Mouse (Mus musculus) spleen, embryonic (tissue): ENCODE data around the gene Snx29.

Source experiments
- CTCF ChIA-PET: fragments of 350-600 bp; sonication (Branson Sonifier 250); formaldehyde crosslinking; loops from one replicate; lab custom pipeline; 2022; lab: Charles Lee

Snx29 gene

DNA sequence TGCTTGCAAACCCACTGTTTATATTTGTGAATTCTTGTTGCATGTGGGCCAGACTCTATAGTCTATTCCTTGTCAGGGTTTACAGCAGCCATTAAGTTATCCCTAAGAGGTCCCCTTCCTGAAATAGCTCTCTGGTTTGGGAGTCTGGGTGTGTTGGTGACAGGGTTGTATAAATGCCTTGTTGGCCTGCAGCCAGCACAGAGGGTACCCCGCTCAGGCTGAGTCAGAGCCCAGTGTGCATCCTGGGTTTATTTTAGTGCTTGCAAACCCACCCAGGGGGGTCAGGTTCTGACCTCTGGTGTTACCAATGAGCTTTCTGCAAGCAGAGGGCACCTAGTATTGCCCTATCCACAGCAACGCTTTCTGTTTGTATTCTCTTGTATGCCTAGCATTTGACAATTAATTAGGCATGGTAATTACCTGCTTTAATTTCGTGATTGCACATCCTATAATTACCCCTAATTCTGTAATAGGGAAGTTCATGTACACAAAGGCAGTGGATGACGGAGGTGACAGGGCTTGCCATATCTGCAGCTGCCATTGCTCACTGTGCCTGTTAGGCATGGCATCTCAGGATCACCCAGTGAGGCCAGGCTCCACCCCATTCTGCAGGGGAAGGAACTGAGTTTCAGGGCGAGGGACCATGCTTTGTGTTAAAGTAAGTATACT, 387.4 kb downstream of the Snx29 start:
- CTCF ChIA-PET = no interaction called here

DNA sequence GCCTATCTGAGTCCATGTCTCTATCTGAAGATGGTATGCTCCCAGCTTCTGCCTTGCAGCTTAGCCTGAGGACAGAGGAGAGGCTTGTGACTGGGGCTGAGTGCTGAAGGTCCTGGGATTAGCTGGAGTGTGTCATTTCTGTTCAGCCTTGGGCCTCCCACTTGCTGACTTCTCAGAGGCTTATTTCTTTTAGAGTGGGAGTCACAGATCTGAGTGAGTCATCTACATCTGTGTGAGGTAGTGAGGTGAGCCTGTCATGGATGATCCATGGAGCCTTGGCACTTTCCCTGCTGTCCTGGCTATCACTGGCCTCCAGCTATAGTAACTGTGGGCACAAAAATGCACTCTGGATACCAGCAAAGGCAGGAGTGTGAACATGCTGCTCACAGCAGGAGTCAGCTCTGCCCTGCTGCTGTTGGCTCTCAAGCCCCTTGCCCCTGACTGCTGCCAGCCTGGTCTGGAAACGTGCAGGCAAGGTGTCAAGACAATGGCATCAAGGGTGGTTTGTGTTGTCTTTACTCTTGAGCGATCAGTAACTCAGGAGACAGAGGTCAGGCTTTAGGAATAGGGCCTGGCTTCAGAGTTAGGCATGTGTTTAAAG, 390.7 kb downstream of the Snx29 start:
- CTCF ChIA-PET = no interaction called here

DNA sequence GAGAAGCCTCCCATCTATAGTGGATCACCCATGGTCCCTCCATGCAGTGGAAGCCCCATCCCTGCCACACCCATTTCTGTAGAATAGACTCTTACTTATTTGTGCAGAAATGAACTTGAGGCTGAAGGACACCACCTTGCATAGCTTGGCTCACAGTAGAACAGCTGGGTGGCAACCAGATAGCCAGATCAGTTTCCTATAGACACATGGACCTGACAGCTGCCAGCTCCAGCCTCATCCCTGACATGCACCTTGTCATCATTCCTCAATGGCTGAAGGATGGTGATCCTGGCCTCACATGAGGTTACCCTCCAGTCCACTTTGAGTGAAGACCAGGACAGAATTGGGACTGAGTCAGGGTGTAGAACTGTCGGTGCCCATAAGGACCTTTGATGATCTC, 394.2 kb downstream of the Snx29 start:
- CTCF ChIA-PET = no interaction called here

DNA sequence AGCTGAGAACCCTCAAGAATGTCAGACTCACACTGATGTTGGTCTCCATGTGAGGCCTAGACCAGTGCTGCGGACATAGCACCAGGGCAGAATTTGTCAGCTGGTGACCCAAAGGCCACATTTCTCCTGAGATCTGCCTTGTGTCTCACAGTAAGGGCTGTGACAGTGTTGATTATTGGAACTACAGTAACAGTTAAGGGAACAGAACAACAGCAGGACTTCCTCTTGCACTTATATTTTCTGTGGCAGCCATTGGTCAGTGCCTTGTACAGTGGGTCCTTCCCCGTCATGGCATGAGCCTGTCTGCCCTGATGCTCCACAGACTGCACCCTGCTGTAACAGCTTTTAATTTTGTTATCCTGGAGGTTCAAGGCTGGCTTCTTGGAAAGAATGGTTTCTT, 403.2 kb downstream of the Snx29 start:
- CTCF ChIA-PET = no interaction called here

DNA sequence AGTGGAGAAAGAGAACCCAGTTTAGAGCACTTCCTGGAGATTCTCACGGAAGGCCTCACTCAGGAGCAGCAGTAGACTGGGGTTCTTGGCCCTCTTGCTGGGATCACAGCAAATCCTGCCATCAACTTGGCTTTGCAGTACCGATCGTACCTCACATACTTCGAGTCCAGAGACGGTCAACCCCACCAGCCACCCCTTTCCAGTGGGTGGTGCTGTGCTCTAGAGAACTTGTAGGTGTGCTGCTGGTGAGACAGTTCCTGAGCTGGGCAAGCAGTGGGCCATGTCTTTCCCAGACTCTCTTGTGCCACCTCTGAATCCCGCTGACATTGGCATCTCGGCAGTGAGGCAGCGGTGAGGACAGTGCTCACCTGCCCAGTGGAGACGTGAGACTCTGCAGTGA, 404.6 kb downstream of the Snx29 start:
- CTCF ChIA-PET = interaction anchor here (0.6 kb wide), 1 partner anchor 306 kb away, joined by 3 read pairs; no protein-coding TSS in a partner anchor

DNA sequence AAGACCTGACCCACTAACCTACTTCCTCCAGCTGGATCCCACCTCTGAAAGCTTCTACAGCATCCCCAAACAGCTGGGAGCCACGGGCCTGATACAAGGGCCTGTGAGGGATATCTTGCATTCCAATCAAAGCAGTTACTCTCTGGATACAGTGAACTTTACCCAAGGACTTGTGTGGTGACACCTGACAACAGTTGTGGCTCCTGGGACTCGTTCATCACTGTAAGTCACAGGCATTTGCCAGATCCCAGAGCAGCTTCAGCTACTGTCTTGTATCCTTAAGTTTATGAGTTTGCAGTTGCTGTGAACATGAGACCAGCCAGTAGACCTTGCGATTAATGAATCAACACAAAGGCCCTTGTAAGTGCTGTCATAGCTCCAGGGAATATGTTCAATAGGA, 405.4 kb downstream of the Snx29 start:
- CTCF ChIA-PET = interaction anchor here (0.6 kb wide), 1 partner anchor 306 kb away, joined by 3 read pairs; no protein-coding TSS in a partner anchor

DNA sequence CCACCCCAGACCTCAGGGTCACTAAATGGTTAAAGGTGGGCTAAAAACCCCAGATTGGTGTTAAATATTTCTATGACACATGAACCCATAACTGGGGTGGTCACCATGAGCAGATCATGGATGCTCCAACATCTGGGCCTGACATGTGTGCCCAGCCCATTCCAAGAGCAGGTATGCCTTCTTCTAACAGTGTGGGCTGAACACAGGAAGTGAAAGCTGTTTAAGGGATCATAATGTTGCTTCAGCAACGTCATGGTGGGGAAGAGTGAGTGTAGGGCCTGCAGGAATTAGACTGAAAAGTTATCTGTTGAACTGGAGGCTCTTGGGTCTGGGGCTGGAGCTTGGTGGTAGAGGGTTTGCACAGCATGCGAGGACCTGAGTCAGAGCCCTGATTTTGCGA, 405.9 kb downstream of the Snx29 start:
- CTCF ChIA-PET = no interaction called here

DNA sequence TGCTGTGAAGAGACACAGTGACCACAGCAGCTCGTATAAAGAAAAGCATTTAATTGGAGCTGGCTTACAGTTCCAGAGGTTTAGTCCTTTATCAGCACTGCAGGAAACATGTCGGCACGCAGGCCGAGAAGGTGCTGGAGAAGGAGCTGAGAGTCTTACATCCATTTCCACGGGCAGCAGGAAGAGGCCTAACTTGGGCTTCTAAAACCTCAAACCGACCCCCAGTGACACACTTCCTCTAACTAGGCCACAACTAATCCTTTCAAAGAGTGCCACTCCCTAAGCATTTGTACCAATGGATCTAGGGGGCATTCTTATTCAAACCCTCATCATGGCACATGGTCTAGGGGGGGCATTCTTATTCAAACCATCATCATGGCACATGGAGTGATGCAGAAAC, 406.4 kb downstream of the Snx29 start:
- CTCF ChIA-PET = no interaction called here

DNA sequence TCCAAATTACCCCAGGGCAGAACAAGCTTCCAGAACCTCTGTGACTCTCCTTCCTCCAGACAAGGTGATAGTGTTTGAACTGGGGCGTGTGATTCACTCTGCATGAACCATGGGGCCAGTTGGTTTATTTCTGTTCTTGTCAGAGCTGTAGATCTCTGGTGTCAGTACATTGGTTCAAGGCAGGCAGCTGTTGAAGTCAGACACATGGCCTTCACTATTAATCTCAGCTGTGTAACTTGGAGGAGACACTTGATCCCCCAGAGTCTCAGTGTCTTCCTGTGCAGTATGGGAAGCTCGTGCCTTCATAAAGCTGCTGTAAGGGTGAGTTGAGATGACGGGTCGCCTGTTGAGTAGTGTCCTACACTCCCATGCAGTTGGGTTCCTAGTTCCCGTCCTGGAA, 407.1 kb downstream of the Snx29 start:
- CTCF ChIA-PET = no interaction called here

DNA sequence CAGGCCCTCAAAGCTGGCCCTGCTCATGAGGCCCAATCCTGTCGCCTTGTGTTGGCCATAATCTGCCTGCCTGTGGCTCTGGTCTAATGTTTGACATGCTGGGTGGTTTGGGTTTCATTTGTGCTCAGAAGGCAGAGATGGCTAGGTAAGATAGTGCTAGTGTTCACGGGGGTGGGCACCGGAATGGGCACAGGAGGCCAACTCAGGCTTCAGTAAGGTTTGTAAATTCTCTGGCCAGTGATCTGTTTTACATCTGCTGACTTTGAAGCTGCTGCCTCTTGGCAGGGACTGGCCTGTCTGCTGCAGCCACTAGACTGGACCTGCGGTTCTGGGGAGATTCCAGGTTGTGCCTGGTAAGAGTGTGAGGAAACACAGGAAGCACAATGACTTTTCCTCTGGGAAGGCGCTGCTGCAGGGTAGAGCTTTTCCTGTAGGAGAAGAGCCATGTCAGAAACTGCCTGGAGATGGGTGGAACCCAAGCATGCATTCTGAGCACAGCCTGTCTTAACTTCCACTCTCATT, 408.4 kb downstream of the Snx29 start:
- CTCF ChIA-PET = no interaction called here

DNA sequence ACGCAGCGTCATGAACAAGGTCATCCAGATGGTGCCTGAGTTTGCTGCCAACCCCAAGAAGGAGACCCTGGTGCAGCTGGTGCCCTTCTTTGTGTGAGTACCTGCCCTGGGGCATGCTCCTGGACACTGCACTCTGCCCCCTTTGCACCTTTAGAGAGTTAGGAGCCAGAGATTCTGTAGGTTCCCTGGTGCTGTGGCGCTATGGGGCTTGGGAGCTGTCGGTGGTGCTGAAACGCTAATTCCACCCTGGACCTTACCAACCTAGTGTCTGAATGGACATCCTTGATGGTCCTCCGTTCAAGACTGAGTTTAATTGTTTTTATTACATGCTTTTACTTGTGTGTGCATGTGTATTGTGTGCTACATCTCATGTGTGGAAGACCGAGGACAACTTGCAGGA, 415.6 kb downstream of the Snx29 start:
- CTCF ChIA-PET = no interaction called here

DNA sequence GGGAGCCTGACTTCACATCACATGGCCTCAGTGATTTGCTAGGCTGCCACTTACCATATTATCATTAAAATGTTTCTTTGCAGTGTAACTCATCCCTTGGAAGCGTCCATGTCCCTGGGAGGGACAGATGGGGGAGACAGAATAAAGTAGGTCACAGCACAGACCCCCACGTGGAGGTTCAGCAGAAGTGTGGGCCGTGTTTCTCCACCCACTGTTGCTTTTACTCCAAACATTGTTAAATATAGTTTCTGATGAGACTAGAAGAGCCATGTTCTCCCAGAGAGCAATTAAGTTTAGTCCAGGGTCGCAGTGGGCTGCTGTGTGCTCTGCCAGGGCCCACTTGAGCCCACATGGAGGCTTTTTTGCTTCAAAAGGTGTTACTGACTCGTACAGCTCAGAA, 419.2 kb downstream of the Snx29 start:
- CTCF ChIA-PET = no interaction called here

DNA sequence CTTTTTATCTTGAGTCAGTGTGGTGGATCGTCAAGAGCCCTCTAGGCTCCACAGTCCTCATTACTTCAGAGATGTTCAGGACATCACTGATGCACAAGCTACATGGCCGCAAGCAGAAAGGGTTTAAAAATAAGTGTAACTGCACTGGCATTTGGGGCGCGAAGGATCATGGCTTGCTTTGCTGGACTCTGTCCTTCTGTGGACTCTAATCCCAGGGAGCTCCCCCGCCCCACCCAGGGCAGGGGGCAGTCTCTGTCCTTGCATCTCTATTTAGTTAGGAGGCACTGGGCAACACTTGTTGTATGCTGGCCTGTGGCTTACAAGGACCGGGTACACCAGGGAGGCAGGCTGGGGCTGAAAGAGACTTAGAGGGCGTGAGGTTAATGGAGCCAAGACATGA, 419.6 kb downstream of the Snx29 start:
- CTCF ChIA-PET = no interaction called here

DNA sequence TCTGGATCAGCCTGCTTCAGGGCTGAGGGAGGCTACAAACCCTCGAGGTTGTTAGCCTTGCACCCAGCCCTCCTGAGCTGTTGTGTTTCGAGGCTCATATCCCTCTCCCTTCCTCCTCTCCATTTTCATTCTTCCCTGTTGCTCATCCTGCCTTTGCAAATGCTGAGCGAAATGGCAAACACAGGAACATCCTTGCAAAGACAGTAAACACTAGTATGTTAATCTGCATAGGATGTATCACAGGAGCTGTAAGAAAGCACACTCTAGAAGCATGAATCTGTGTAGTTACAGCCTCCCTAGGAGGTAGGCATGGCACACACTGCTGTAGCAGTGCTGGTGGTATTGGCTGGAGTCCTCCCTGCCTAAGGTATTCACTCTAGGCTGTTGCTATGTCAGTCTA, 420.3 kb downstream of the Snx29 start:
- CTCF ChIA-PET = no interaction called here

DNA sequence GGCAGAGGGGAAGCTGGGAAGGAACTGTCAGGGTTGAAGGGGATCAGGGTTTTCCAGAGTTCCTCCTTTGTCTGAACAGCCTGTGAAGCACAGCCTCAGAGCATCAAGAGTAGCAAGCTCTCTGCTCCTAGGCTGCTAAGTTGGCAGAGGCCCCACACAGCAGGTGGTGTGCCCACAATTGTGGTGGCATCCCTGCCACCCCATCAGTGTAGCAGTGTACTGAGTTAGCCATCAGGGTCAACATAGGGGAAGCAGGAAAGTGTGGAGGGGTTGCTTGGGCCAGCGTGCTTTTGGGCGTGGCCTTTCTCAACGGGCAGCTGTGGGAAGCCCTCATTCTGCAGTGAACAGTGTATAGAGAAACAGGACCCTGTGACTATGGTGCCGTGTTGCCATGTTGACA, 421.0 kb downstream of the Snx29 start:
- CTCF ChIA-PET = no interaction called here

DNA sequence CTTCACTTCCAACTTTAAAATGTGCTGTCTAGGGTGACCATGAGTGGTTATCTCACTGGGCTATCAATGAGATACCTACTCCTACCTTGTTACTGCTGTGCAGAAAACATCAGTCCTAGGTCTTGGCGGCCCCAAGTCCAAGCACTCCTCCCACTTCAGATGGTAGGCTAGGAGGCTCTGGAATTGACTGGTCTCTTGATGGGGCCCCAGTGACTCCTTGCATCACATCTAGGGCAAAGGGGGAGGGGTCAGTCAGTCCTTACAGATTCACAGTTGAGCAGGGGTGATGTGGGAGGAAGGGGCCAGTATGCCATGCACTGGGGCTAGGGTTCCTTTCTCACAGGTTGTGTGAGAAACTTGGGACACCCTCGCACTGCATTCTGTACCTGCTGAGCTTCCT, 423.3 kb downstream of the Snx29 start:
- CTCF ChIA-PET = no interaction called here

DNA sequence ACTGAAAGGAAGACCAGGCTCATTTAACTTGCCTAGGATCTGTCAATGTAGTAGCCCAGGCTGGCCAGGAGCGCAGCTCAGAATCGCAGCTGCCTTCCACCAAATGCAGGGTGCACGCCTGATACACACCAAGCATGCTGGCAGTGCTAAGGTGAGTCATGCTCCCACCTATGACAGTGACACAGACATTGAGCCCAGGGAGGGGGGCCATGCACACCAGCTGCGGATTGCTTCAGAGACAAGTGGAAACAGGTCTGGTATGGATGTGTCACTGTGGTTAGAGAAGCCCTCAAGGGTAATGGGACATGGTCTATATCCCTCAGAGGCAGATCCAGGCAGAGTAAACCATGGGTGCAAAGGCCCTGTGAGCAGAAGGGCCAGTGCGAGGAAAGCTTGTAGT, 425.2 kb downstream of the Snx29 start:
- CTCF ChIA-PET = no interaction called here

DNA sequence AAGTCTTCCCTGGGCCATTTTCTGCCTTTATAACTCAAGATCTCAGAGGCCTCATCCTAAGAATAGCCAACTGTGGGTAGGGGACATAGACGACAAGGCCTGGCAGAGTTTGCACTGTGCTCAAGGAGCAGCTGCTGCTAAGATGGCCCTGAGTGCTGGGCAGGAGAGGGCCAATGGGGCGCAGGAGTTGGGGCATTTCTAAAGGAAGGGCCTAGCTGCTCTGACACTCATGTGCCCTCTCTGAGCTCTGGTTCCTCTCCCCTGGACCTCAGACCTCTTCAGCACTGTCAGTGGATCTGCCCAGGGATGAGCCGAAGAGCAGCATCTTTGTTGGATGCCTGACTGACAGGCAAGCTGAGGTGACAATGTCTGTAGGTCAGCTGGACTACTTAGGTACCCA, 426.4 kb downstream of the Snx29 start:
- CTCF ChIA-PET = no interaction called here

DNA sequence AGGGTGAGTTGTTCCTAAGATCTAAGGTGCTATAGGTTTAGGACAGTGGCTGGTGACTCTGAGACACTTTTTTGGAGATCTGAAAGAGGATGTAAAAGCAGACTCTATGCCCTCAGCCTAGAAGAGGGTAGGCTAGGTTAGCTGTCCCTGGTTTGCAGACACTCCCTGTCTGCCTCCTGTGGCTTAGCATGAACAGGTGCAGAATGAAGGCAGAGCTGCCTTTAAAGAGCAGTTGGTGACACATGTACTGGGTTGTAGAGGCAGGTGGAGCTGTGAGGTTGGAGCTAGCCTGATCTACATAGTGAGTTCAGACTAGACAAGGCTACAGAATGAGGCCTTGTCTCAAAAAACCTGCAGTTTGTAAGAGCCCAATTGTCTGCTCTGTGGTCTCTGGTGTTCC, 427.9 kb downstream of the Snx29 start:
- CTCF ChIA-PET = no interaction called here

DNA sequence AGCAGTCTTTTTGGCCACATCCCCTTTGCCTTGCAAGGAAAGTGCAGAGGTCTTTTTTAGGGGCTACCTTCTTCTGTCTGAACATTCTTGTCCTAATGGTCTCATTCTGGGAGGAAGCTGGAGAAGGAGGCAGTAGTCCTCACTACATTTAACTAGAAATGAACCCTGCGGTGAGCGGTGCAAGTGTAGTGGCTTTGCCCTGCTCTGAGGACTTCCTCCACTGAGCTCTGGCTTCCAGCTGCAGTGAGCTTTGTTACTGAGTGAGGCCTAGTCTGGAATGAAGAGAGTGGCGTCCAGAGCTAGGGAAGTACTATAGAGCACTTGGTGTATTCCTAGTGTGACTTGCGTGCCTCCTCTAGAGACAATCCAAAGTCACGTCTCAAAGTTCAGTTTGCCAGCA, 429.8 kb downstream of the Snx29 start:
- CTCF ChIA-PET = no interaction called here

DNA sequence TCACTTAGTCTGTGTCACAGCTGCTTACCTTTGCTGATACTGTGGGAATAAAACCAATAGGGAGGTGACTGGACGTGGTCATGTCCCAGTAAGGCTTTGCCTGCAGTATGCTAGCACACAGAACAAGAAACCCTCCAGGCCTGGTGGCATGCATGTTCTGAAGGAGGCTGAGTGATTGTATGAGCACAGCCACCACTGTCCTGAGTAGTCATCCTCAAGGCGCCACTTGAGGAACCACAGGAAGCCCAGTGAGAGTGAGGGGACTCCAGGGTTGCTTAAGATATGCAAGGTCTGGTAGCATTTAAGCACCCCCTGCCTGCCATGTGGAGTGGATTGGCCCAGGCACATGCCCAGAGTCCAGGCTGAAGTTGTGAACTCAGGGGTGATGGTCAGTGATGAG, 430.8 kb downstream of the Snx29 start:
- CTCF ChIA-PET = no interaction called here

DNA sequence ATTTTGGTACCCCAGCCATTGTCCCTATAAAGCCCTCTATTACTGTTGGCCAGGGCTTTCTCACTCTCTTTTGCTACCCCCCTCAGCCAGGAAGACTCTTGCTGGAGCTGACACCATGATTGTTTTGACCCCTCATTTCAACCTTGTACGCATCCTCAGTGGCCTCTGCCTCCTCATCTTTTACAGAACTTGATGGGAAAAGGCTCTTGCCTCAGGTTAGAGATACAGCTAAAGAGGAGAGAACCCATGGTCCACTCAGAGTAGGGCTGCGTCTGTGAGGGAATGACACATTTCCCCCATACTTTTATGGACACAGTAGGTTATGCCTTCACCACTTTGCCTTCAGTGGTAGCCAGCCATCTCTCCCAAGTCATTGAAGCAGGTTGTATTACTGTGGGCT, 431.4 kb downstream of the Snx29 start:
- CTCF ChIA-PET = no interaction called here

DNA sequence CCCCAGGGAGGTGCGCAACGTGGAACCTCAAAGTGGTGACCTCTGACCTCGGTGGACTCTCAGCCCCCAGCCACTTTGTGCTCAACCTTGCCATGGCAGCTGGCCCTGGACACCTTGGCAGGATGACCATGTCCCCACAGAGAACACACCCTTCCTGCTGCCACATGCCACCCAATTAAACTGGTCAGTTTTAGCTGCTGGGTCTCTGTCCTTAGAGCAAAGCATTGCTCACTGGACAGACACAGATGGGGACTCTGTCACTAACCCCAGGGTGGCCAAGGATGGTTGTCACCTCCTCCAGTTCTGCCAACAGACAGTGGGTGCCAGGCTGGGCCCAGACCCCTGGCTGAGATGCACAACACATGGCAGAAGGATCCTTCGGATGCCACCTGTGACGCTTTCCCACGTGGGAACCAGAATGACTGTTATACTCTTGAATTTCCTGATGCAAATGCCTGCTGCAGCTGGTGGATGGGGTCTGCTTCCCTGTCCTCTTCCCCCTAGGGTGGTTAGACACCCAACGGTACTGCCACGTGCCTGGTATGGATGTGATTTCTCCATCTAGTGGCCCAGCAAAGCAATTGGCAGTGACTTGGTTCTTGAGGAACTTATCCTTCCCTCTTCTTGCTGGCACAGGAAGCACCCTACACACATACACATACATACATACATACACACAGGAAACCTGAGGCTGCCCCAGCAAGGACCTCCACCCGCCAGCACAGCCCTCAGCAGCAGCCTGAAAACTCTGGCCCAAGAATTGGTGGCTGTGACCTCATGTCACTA, 432.8 kb downstream of the Snx29 start:
- CTCF ChIA-PET = no interaction called here
